Mouse (Mus musculus) MEL (cell line): Measurements from ENCODE around the gene 1700003F12Rik. TPM values are rescaled to one million over a fixed set of nuclear protein-coding genes. Genes with fewer than 3 reads are reported as not detected.

ENCODE experiments used
- DNase-seq: peaks from one replicate; pipeline ENCODE4 v3.0.0; 2011; ENCODE audit warnings: low read depth, low spot score
- H3K27ac ChIP-seq: 2 replicates; pipeline ENCODE4 v1.5.1; 2012; ENCODE audit warnings: low read depth, mild to moderate bottlenecking, control low read depth, low read length, moderate library complexity; ENCODE audit not compliant: control insufficient read depth
- H3K27me3 ChIP-seq, 2 experiments: fragments of 150-350 bp in 1 of 2; sonication (generic) in 1 of 2; 2 replicates each; pipeline ENCODE4 v1.6.1; 2012; ENCODE audit warnings: low read length in 2 of 2, mild to moderate bottlenecking in 2 of 2, improper control_type of control experiment in 1 of 2, moderate library complexity in 1 of 2; ENCODE audit not compliant: insufficient read depth in 2 of 2, control insufficient read depth in 1 of 2
- H3K36me3 ChIP-seq, 2 experiments: 2 replicates each; pipeline ENCODE4 v1.6.1; 2012 to 2014; ENCODE audit warnings: low read length in 2 of 2, improper control_type of control experiment in 1 of 2, inconsistent platforms in 1 of 2, mild to moderate bottlenecking in 1 of 2; ENCODE audit not compliant: insufficient read depth in 2 of 2, control insufficient read depth in 1 of 2
- H3K4me1 ChIP-seq, 2 experiments: fragments of 150-350 bp in 1 of 2; sonication (generic) in 1 of 2; 2 replicates each; pipeline ENCODE4 v1.6.1; 2012; ENCODE audit warnings: low read length in 2 of 2, improper control_type of control experiment in 1 of 2, mild to moderate bottlenecking in 1 of 2; ENCODE audit not compliant: insufficient read depth in 2 of 2, control insufficient read depth in 1 of 2
- H3K4me3 ChIP-seq, 2 experiments: fragments of 150-350 bp in 1 of 2; sonication (generic) in 1 of 2; 2 replicates each; pipeline ENCODE4 v1.5.1; 2012; ENCODE audit warnings: low read depth in 2 of 2, low read length in 2 of 2, mild to moderate bottlenecking in 2 of 2, moderate library complexity in 2 of 2, control low read depth in 1 of 2, improper control_type of control experiment in 1 of 2; ENCODE audit not compliant: control insufficient read depth in 1 of 2, insufficient read depth in 1 of 2
- H3K79me2 ChIP-seq: 2 replicates; pipeline ENCODE4 v1.6.1; 2012; ENCODE audit warnings: mild to moderate bottlenecking, low read length, moderate library complexity; ENCODE audit not compliant: control insufficient read depth, poor library complexity, insufficient read depth
- H3K9ac ChIP-seq: 2 replicates; pipeline ENCODE4 v1.6.1; 2012; ENCODE audit warnings: low read depth, mild to moderate bottlenecking, control low read depth, low read length, moderate library complexity; ENCODE audit not compliant: control insufficient read depth, poor library complexity, severe bottlenecking
- H3K9me3 ChIP-seq: fragments of 150-350 bp; sonication (generic); replicated peaks from 2 replicates; pipeline ENCODE4 v1.6.1; 2012; ENCODE audit warnings: mild to moderate bottlenecking, low read length, improper control_type of control experiment, moderate library complexity; ENCODE audit not compliant: insufficient read depth
- BHLHE40 ChIP-seq: IDR thresholded peaks from 2 replicates; pipeline ENCODE4 v1.6.1; 2012; ENCODE audit warnings: low read depth, mild to moderate bottlenecking, inconsistent platforms, low read length, improper control_type of control experiment, borderline replicate concordance
- CHD1 ChIP-seq: IDR thresholded peaks from 2 replicates; pipeline ENCODE4 v1.6.1; 2012; ENCODE audit warnings: low read depth, mild to moderate bottlenecking, inconsistent platforms, low read length, improper control_type of control experiment
- E2F4 ChIP-seq: IDR thresholded peaks from 2 replicates; pipeline ENCODE4 v1.6.1; 2011; ENCODE audit warnings: low read depth, low read length, improper control_type of control experiment, borderline replicate concordance
- ELF1 ChIP-seq: IDR thresholded peaks from 2 replicates; pipeline ENCODE4 v1.6.1; 2014; ENCODE audit warnings: low read depth, mild to moderate bottlenecking, inconsistent platforms, low read length, improper control_type of control experiment, moderate library complexity
- EP300 ChIP-seq, 2 experiments: IDR thresholded peaks; 2 replicates each; pipeline ENCODE4 v1.6.1; 2011; ENCODE audit warnings: improper control_type of control experiment in 2 of 2, low read length in 2 of 2, low read depth in 1 of 2, mild to moderate bottlenecking in 1 of 2
- GABPA ChIP-seq: IDR thresholded peaks from 2 replicates; pipeline ENCODE4 v1.6.1; 2012; ENCODE audit warnings: low read depth, mild to moderate bottlenecking, inconsistent platforms, low read length, improper control_type of control experiment, moderate library complexity
- GATA1 ChIP-seq: IDR thresholded peaks from 2 replicates; pipeline ENCODE4 v1.6.1; 2011; ENCODE audit warnings: low read depth, low read length, improper control_type of control experiment
- HCFC1 ChIP-seq: IDR thresholded peaks from 2 replicates; pipeline ENCODE4 v1.6.1; 2012; ENCODE audit warnings: low read depth, mild to moderate bottlenecking, inconsistent platforms, low read length, improper control_type of control experiment, moderate library complexity
- KAT2A ChIP-seq: conservative IDR thresholded peaks from 2 replicates; pipeline ENCODE4 v1.6.1; 2012; ENCODE audit warnings: low read depth, low read length, improper control_type of control experiment, inconsistent platforms
- MAX ChIP-seq: IDR thresholded peaks from 2 replicates; pipeline ENCODE4 v1.6.1; 2011; ENCODE audit warnings: low read length, improper control_type of control experiment
- MEF2A ChIP-seq: IDR thresholded peaks from 2 replicates; pipeline ENCODE4 v1.6.1; 2014; ENCODE audit warnings: low read depth, mild to moderate bottlenecking, inconsistent platforms, low read length, improper control_type of control experiment; ENCODE audit not compliant: poor library complexity, insufficient replicate concordance, severe bottlenecking; ENCODE audit errors: extremely low read depth
- MXI1 ChIP-seq: IDR thresholded peaks from 2 replicates; pipeline ENCODE4 v1.6.1; 2011; ENCODE audit warnings: mild to moderate bottlenecking, low read depth, low read length, improper control_type of control experiment
- MYB ChIP-seq: IDR thresholded peaks from 2 replicates; pipeline ENCODE4 v1.6.1; 2011; ENCODE audit warnings: mild to moderate bottlenecking, low read depth, low read length, improper control_type of control experiment
- NRF1 ChIP-seq: IDR thresholded peaks from 2 replicates; pipeline ENCODE4 v1.6.1; 2014; ENCODE audit warnings: low read depth, mild to moderate bottlenecking, inconsistent platforms, low read length, improper control_type of control experiment, moderate library complexity; ENCODE audit not compliant: poor library complexity, insufficient read depth, severe bottlenecking
- POLR2A ChIP-seq, 2 experiments: IDR thresholded peaks; 2 replicates each; pipeline ENCODE4 v1.6.1; 2011 to 2012; ENCODE audit warnings: low read length in 2 of 2, mild to moderate bottlenecking in 2 of 2, control low read depth in 1 of 2, improper control_type of control experiment in 1 of 2, low read depth in 1 of 2, moderate library complexity in 1 of 2; ENCODE audit not compliant: control insufficient read depth in 1 of 2, insufficient read depth in 1 of 2, poor library complexity in 1 of 2
- POLR2AphosphoS5 ChIP-seq: IDR thresholded peaks from 2 replicates; pipeline ENCODE4 v1.6.1; 2012; ENCODE audit warnings: low read depth, borderline replicate concordance, mild to moderate bottlenecking, inconsistent platforms, low read length, moderate library complexity, mixed read lengths
- RAD21 ChIP-seq: IDR thresholded peaks from 2 replicates; pipeline ENCODE4 v1.6.1; 2011; ENCODE audit warnings: mild to moderate bottlenecking, low read depth, low read length, improper control_type of control experiment
- RCOR1 ChIP-seq: IDR thresholded peaks from 2 replicates; pipeline ENCODE4 v1.6.1; 2012; ENCODE audit warnings: low read depth, mild to moderate bottlenecking, inconsistent platforms, low read length, improper control_type of control experiment
- SMC3 ChIP-seq: IDR thresholded peaks from 2 replicates; pipeline ENCODE4 v1.6.1; 2011; ENCODE audit warnings: low read depth, low read length, improper control_type of control experiment
- USF1 ChIP-seq: IDR thresholded peaks from 2 replicates; pipeline ENCODE4 v1.6.1; 2014; ENCODE audit warnings: low read depth, mild to moderate bottlenecking, inconsistent platforms, low read length, improper control_type of control experiment, moderate library complexity
- USF2 ChIP-seq, 2 experiments: IDR thresholded peaks; 2 replicates each; pipeline ENCODE4 v1.6.1; 2011 to 2012; ENCODE audit warnings: improper control_type of control experiment in 2 of 2, low read length in 2 of 2, borderline replicate concordance in 1 of 2, inconsistent platforms in 1 of 2, low read depth in 1 of 2, mild to moderate bottlenecking in 1 of 2; ENCODE audit not compliant: insufficient read depth in 1 of 2
- ZMIZ1 ChIP-seq: IDR thresholded peaks from 2 replicates; pipeline ENCODE4 v1.6.1; 2012; ENCODE audit warnings: low read depth, mild to moderate bottlenecking, inconsistent platforms, low read length, improper control_type of control experiment, moderate library complexity
- polyA plus RNA-seq, 2 experiments: library from polyadenylated mRNA; stranded (reverse) in 1 of 2; unstranded in 1 of 2; fragments of >175 nt in 1 of 2; fragments of >200 nt in 1 of 2; gene quantifications; 2 replicates each; pipeline versions ENCODE4 v1.2.1 to v1.2.4; 2012; ENCODE audit warnings: low replicate concordance in 2 of 2, low read depth in 1 of 2; ENCODE audit not compliant: insufficient read length in 2 of 2, insufficient read depth in 1 of 2, missing spikeins in 1 of 2
- total RNA-seq: library from RNA; depleted of rRNA; stranded (reverse); fragments of 300-350 nt; gene quantifications from 2 replicates; pipeline ENCODE4 v1.2.3, GENCODE M21; 2012

Gene 1700003F12Rik
- total and polyA plus RNA-seq, 3 experiments: 0.42 to 0.72 TPM; not detected in 1

- Histone ChIP-seq H3K36me3 (peaks cover 2 to 19% of the 10 kb centered on the region in 2 experiments), H3K4me3 (no peak overlapping the region), H3K9me3 (no peaks in the 10 kb centered on the region), H3K9ac (no peak overlapping the region), H3K27me3 (no peaks in the 10 kb centered on the region), H3K27ac (no peak overlapping the region), H3K4me1 (peaks cover 2 to 12% of the 10 kb centered on the region in 2 experiments; a peak in 3 of 4 replicates), H3K79me2 (no peaks in the 10 kb centered on the region)
- TF ChIP-seq USF2 (IDR thresholded peaks at IDR 0.05; ENCODE audit: borderline replicate concordance in 1 of 2, insufficient read depth in 1 of 2, low read depth in 1 of 2, low read length in 2 of 2) (peak in 1 of 2 experiments; percentile 37; a peak in 1 of 4 replicates), ELF1 (no peak), MYB (no peak), USF1 (peak; percentile 79), GATA1 (no peak), GABPA (no peak), POLR2AphosphoS5 (no peak), ZMIZ1 (no peak), CHD1 (no peak), HCFC1 (no peak), MAX (no peak), E2F4 (no peak), MEF2A (no peak), BHLHE40 (peak; percentile 54; the same call in 1 of the 2 replicates), KAT2A (no peak), MXI1 (no peak), SMC3 (no peak), RAD21 (no peak), NRF1 (no peak), EP300 (IDR thresholded peaks at IDR 0.05; ENCODE audit: low read depth in 1 of 2, low read length in 2 of 2) (no peak), RCOR1 (no peak), POLR2A (IDR thresholded peaks at IDR 0.05; ENCODE audit: control insufficient read depth in 1 of 2, insufficient read depth in 1 of 2, low read depth in 1 of 2, low read length in 2 of 2, poor library complexity in 1 of 2) (no peak)
- DNase-seq: no peak
Observed at GRCm38 (mm10) chr2:154521449-154521848, 25.4 kb upstream of the 1700003F12Rik start.
